Mouse (Mus musculus) erythroblast, embryonic 14.5 days (primary cell): Measurements from ENCODE around the gene Wdr60.

Experiments used
- GATA1 ChIP-seq: IDR thresholded peaks from 2 replicates; pipeline ENCODE4 v1.6.1; 2012; ENCODE audit warnings: low read length, inconsistent platforms, mixed read lengths
- TAL1 ChIP-seq: IDR thresholded peaks from 3 replicates; pipeline ENCODE4 v1.6.1; 2012; ENCODE audit warnings: low read length, inconsistent platforms, mixed read lengths

DNA sequence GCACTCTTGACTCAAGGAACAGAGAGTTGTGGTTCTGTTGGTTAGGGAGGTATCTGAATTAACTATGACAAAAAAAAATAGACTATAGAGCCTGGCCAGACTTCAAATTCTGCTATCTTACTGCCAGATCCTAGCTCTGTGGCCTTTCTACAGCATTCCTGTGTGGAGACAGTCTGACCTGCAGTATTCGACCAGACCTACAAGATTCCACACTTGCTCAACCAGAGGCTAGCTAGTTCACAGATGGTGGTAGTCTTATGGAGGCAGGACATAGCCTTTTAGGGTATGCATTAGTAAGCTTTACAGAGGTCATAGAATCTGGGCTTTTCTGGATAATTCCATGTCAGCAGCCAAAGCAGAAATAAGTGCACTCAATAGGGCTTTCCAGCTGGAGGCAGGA lies 7.7 kb upstream of the Wdr60 start:
- TF ChIP-seq TAL1 (no peak), GATA1 (no peak)
